Mouse (Mus musculus): ENCODE measurements around the gene Gm6034. TPM values are rescaled to one million over a fixed set of nuclear protein-coding genes. Genes with fewer than 3 reads are reported as not detected.
"Not testable (repeated sequence)": the region's sequence is repeated elsewhere in the genome, so short reads cannot be mapped to it uniquely, and the experiment has no call there.

Gm6034 gene
- polyA plus RNA-seq, 1 experiment from 2014 or later, result not detected

GRCm38 (mm10) chr17:36083870-36084451 is 41.2 kb downstream of the Gm6034 start:
- Histone ChIP-seq H3K27ac (ENCODE audit: low read length) (no peak overlapping the region), H3K4me1 (ENCODE audit: control insufficient read depth, insufficient read depth, low read length) (0 out of 2 replicates have a peak, but pooled peaks cover 3% of the 10 kb centered on the region), H3K4me3 (ENCODE audit: low read depth, low read length) (peak overlapping the region; percentile 56), H3K9me3 (replicated peaks; ENCODE audit: control insufficient read depth, low read length, poor library complexity, severe bottlenecking) (no peaks in the 10 kb centered on the region), H3K9ac (ENCODE audit: low read depth, low read length) (peak overlapping the region; percentile 66), H3K36me3 (ENCODE audit: control insufficient read depth, insufficient read depth, low read length) (no peaks in the 10 kb centered on the region), H3K4me2 (ENCODE audit: low read length) (peak overlapping the region; percentile 98), H3K27me3 (ENCODE audit: control insufficient read depth, insufficient read depth, low read depth, low read length) (peaks cover 4% of the 10 kb centered on the region)
- WGBS, result under 1% methylated on average over 42 of the region's 42 CpGs
- peak; percentile 77 for ATAC-seq

GRCm38 (mm10) chr17:36085976-36086375 is 43.2 kb downstream of the Gm6034 start:
- not testable (repeated sequence) for H3K9me3 ChIP-seq (replicated peaks; ENCODE audit: control insufficient read depth, low read length, poor library complexity, severe bottlenecking); H3K27ac ChIP-seq (ENCODE audit: low read length); H3K9ac ChIP-seq (ENCODE audit: low read depth, low read length); H3K27me3 ChIP-seq (ENCODE audit: control insufficient read depth, insufficient read depth, low read depth, low read length); H3K4me1 ChIP-seq (ENCODE audit: control insufficient read depth, insufficient read depth, low read length); H3K4me3 ChIP-seq (ENCODE audit: low read depth, low read length); H3K4me2 ChIP-seq (ENCODE audit: low read length); ATAC-seq; H3K36me3 ChIP-seq (ENCODE audit: control insufficient read depth, insufficient read depth, low read length)
- WGBS, result 71% methylated on average over 1 of the region's 1 CpGs

GRCm38 (mm10) chr17:36091933-36092332 is 49.2 kb downstream of the Gm6034 start:
- H3K27me3 ChIP-seq (ENCODE audit: control insufficient read depth, insufficient read depth, low read depth, low read length); H3K27ac ChIP-seq (ENCODE audit: low read length); H3K36me3 ChIP-seq (ENCODE audit: control insufficient read depth, insufficient read depth, low read length); H3K9me3 ChIP-seq (replicated peaks; ENCODE audit: control insufficient read depth, low read length, poor library complexity, severe bottlenecking); H3K4me2 ChIP-seq (ENCODE audit: low read length); ATAC-seq; H3K4me3 ChIP-seq (ENCODE audit: low read depth, low read length); H3K9ac ChIP-seq (ENCODE audit: low read depth, low read length); H3K4me1 ChIP-seq (ENCODE audit: control insufficient read depth, insufficient read depth, low read length): not testable (repeated sequence)
- WGBS, result no CpG with 5 or more reads among the region's 2 CpGs

- H3K4me3 ChIP-seq (ENCODE audit: low read depth, low read length); H3K27me3 ChIP-seq (ENCODE audit: control insufficient read depth, insufficient read depth, low read depth, low read length); H3K9ac ChIP-seq (ENCODE audit: low read depth, low read length); H3K36me3 ChIP-seq (ENCODE audit: control insufficient read depth, insufficient read depth, low read length); H3K27ac ChIP-seq (ENCODE audit: low read length); ATAC-seq; H3K4me1 ChIP-seq (ENCODE audit: control insufficient read depth, insufficient read depth, low read length); H3K9me3 ChIP-seq (replicated peaks; ENCODE audit: control insufficient read depth, low read length, poor library complexity, severe bottlenecking); H3K4me2 ChIP-seq (ENCODE audit: low read length): not testable (repeated sequence)
Measured at GRCm38 (mm10) chr17:36092520-36092919, 49.8 kb downstream of the Gm6034 start.

- H3K4me2 ChIP-seq (ENCODE audit: low read length), result no peak overlapping the region
- no peaks in the 10 kb centered on the region for H3K4me1 ChIP-seq (ENCODE audit: control insufficient read depth, insufficient read depth, low read length)
- H3K4me3 ChIP-seq (ENCODE audit: low read depth, low read length), result no peak overlapping the region
- no peaks in the 10 kb centered on the region for H3K36me3 ChIP-seq (ENCODE audit: control insufficient read depth, insufficient read depth, low read length)
- no peaks in the 10 kb centered on the region for H3K27me3 ChIP-seq (ENCODE audit: control insufficient read depth, insufficient read depth, low read depth, low read length)
- no peak overlapping the region for H3K27ac ChIP-seq (ENCODE audit: low read length)
- WGBS, result 14% methylated on average over 3 of the region's 3 CpGs
- no peak overlapping the region for H3K9ac ChIP-seq (ENCODE audit: low read depth, low read length)
- no peak for ATAC-seq
- H3K9me3 ChIP-seq (replicated peaks; ENCODE audit: control insufficient read depth, low read length, poor library complexity, severe bottlenecking), result no peaks in the 10 kb centered on the region
Measured at GRCm38 (mm10) chr17:36093936-36094335, 51.2 kb downstream of the Gm6034 start.

GRCm38 (mm10) chr17:36099603-36100002 is 56.8 kb downstream of the Gm6034 start:
- WGBS, result 42% methylated on average over 2 of the region's 2 CpGs
- not testable (repeated sequence) for H3K9ac ChIP-seq (ENCODE audit: low read depth, low read length); H3K27ac ChIP-seq (ENCODE audit: low read length); H3K36me3 ChIP-seq (ENCODE audit: control insufficient read depth, insufficient read depth, low read length); H3K4me2 ChIP-seq (ENCODE audit: low read length); H3K27me3 ChIP-seq (ENCODE audit: control insufficient read depth, insufficient read depth, low read depth, low read length); H3K4me1 ChIP-seq (ENCODE audit: control insufficient read depth, insufficient read depth, low read length); H3K9me3 ChIP-seq (replicated peaks; ENCODE audit: control insufficient read depth, low read length, poor library complexity, severe bottlenecking); H3K4me3 ChIP-seq (ENCODE audit: low read depth, low read length); ATAC-seq

- ATAC-seq; H3K27me3 ChIP-seq (ENCODE audit: control insufficient read depth, insufficient read depth, low read depth, low read length); H3K4me1 ChIP-seq (ENCODE audit: control insufficient read depth, insufficient read depth, low read length); H3K9ac ChIP-seq (ENCODE audit: low read depth, low read length); H3K27ac ChIP-seq (ENCODE audit: low read length); H3K9me3 ChIP-seq (replicated peaks; ENCODE audit: control insufficient read depth, low read length, poor library complexity, severe bottlenecking); H3K36me3 ChIP-seq (ENCODE audit: control insufficient read depth, insufficient read depth, low read length); H3K4me2 ChIP-seq (ENCODE audit: low read length); H3K4me3 ChIP-seq (ENCODE audit: low read depth, low read length): not testable (repeated sequence)
- WGBS, result 87% methylated on average over 11 of the region's 12 CpGs
Measured at GRCm38 (mm10) chr17:36102091-36102490, 59.3 kb downstream of the Gm6034 start.

Other genes starting within 250 kb of the Gm6034 start
- gene Ier3, start 221.3 kb upstream of the Gm6034 start, polyA plus RNA-seq (2015; fragmentation: Nextera tagmentation; extraction: Ambion mirVana), result 8.9 and 10.5 TPM in 2 replicates
- 102 and 104 TPM in 2 replicates for gene Flot1, start 219.7 kb upstream of the Gm6034 start, polyA plus RNA-seq (2015; fragmentation: Nextera tagmentation; extraction: Ambion mirVana)
- gene Tubb5, start 204.7 kb upstream of the Gm6034 start, polyA plus RNA-seq (2015; fragmentation: Nextera tagmentation; extraction: Ambion mirVana), result 1,852 and 1,913 TPM in 2 replicates
- 8.6 and 10.3 TPM in 2 replicates for gene Mdc1, start 201.4 kb upstream of the Gm6034 start, polyA plus RNA-seq (2015; fragmentation: Nextera tagmentation; extraction: Ambion mirVana)
- gene Nrm, start 181.6 kb upstream of the Gm6034 start, polyA plus RNA-seq (2015; fragmentation: Nextera tagmentation; extraction: Ambion mirVana), result 13.5 and 14.6 TPM in 2 replicates
- 18.4 and 18.8 TPM in 2 replicates for gene Ppp1r18, start 177.4 kb upstream of the Gm6034 start, polyA plus RNA-seq (2015; fragmentation: Nextera tagmentation; extraction: Ambion mirVana)
- gene Dhx16, start 163.1 kb upstream of the Gm6034 start, polyA plus RNA-seq (2015; fragmentation: Nextera tagmentation; extraction: Ambion mirVana), result 28.4 and 30.5 TPM in 2 replicates
- gene 2310061I04Rik, start 145.5 kb upstream of the Gm6034 start, polyA plus RNA-seq (2015; fragmentation: Nextera tagmentation; extraction: Ambion mirVana), result 63.9 and 76.4 TPM in 2 replicates
- gene Atat1, start 132.9 kb upstream of the Gm6034 start, polyA plus RNA-seq (2015; fragmentation: Nextera tagmentation; extraction: Ambion mirVana), result 455 and 465 TPM in 2 replicates
- gene Mrps18b, start 126.6 kb upstream of the Gm6034 start, polyA plus RNA-seq (2015; fragmentation: Nextera tagmentation; extraction: Ambion mirVana), result 46.9 and 54.4 TPM in 2 replicates
- gene Ppp1r10, start 126.5 kb upstream of the Gm6034 start, polyA plus RNA-seq (2015; fragmentation: Nextera tagmentation; extraction: Ambion mirVana), result 38.9 and 43.0 TPM in 2 replicates
- 90.7 and 93.8 TPM in 2 replicates for gene Abcf1, start 73.2 kb upstream of the Gm6034 start, polyA plus RNA-seq (2015; fragmentation: Nextera tagmentation; extraction: Ambion mirVana)
- gene Gnl1, start 63.1 kb upstream of the Gm6034 start, polyA plus RNA-seq (2015; fragmentation: Nextera tagmentation; extraction: Ambion mirVana), result 63.3 and 66.8 TPM in 2 replicates
- 102 and 107 TPM in 2 replicates for gene Prr3, start 62.7 kb upstream of the Gm6034 start, polyA plus RNA-seq (2015; fragmentation: Nextera tagmentation; extraction: Ambion mirVana)
- 8.0 and 8.8 TPM in 2 replicates for gene H2-T24, start 22.4 kb upstream of the Gm6034 start, polyA plus RNA-seq (2015; fragmentation: Nextera tagmentation; extraction: Ambion mirVana)
- 4.1 and 4.8 TPM in 2 replicates for gene H2-T23, start 10.1 kb upstream of the Gm6034 start, polyA plus RNA-seq (2015; fragmentation: Nextera tagmentation; extraction: Ambion mirVana)
- 5.3 and 6.2 TPM in 2 replicates for gene H2-T22, start 214 bp upstream of the Gm6034 start, polyA plus RNA-seq (2015; fragmentation: Nextera tagmentation; extraction: Ambion mirVana)
- gene Gm11127, start 15.4 kb downstream of the Gm6034 start, polyA plus RNA-seq (2015; fragmentation: Nextera tagmentation; extraction: Ambion mirVana), result not detected in 2 replicates
- gene Gm19684, start 78.7 kb downstream of the Gm6034 start, polyA plus RNA-seq (2015; fragmentation: Nextera tagmentation; extraction: Ambion mirVana), result not detected in 2 replicates
- gene Gm7030, start 86.5 kb downstream of the Gm6034 start, polyA plus RNA-seq (2015; fragmentation: Nextera tagmentation; extraction: Ambion mirVana), result not detected in 2 replicates
- not detected in 2 replicates for gene Gm8909, start 125.6 kb downstream of the Gm6034 start, polyA plus RNA-seq (2015; fragmentation: Nextera tagmentation; extraction: Ambion mirVana)
- gene H2-T3, start 147.3 kb downstream of the Gm6034 start, polyA plus RNA-seq (2015; fragmentation: Nextera tagmentation; extraction: Ambion mirVana), result not detected in 2 replicates
- 122 and 135 TPM in 2 replicates for gene Rpp21, start 215.1 kb downstream of the Gm6034 start, polyA plus RNA-seq (2015; fragmentation: Nextera tagmentation; extraction: Ambion mirVana)
- gene Trim39, start 229.3 kb downstream of the Gm6034 start, polyA plus RNA-seq (2015; fragmentation: Nextera tagmentation; extraction: Ambion mirVana), result 26.2 and 28.6 TPM in 2 replicates
- 0.25 and 0.33 TPM in 2 replicates for gene H2-M10.2, start 243.5 kb downstream of the Gm6034 start, polyA plus RNA-seq (2015; fragmentation: Nextera tagmentation; extraction: Ambion mirVana)